Mouse (Mus musculus): ENCODE measurements around the gene Gm7324.
"Not testable (repeated sequence)": the region's sequence is repeated elsewhere in the genome, so short reads cannot be mapped to it uniquely, and the experiment has no call there.

The Gm7324 gene

GRCm38 (mm10) chr14:43697621-43698020, at the start of gene Gm7324:
Gm7324 (plus strand) TSS chr14:43697828.
- DNase-seq: not testable (repeated sequence)

- not testable (repeated sequence) for DNase-seq
These were observed 20.5 kb upstream of the Gm7324 start, which contains the start of gene Gm8165 for GRCm38 (mm10) chr14:43677099-43677498. Gm8165 (minus strand) TSS chr14:43677199.

- DNase-seq: not testable (repeated sequence)
These were observed 29.8 kb downstream of the Gm7324 start, which contains the start of gene Gm16506 for GRCm38 (mm10) chr14:43727385-43727784. Gm16506 (minus strand) TSS chr14:43727485.

- not testable (repeated sequence) for DNase-seq
These were observed 49.9 kb downstream of the Gm7324 start, which contains the start of gene Gm6526 for GRCm38 (mm10) chr14:43747566-43747965. Gm6526 (plus strand) TSS chr14:43747866.
